Mouse (Mus musculus) small intestine, adult 2 months (tissue): ENCODE data around the gene Slc30a2.

ENCODE experiments used
- CTCF ChIP-seq: fragments of 200-500 bp; IDR thresholded peaks from 2 replicates; pipeline ENCODE4 v1.5.1; 2012; ENCODE audit warnings: low read depth, mild to moderate bottlenecking, control low read depth, inconsistent platforms, low read length, moderate library complexity, mixed read lengths; ENCODE audit not compliant: insufficient replicate concordance, insufficient read length; ENCODE audit errors: extremely low read depth
- POLR2A ChIP-seq: fragments of 200-500 bp; IDR thresholded peaks from 2 replicates; pipeline ENCODE4 v1.6.1; 2012; ENCODE audit warnings: low read depth, mild to moderate bottlenecking, control low read depth, inconsistent platforms, low read length, moderate library complexity

DNA sequence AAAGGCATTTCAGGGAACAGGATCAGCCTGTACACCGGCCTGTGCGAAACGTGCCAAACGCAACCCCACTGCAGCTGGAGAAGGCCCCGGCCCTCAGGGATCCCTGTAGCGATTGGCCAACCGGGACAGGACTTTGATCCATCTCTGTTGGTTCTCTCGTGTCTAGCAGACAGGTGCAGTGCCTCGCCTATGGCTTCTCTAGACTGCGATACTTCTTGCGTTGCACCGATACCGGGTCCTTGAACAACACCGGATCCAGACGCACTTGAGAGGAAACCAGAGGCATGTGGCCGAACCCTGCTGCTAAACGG, 14.4 kb downstream of the Slc30a2 start:
- TF ChIP-seq POLR2A (no peak), CTCF (no peak)
